In genomic region chr5:139817292-139817691, GRCm38 (mm10) we compare ENCODE assay signal across 12 mouse cellular contexts. TPM values are rescaled to one million over a fixed set of nuclear protein-coding genes. Genes with fewer than 3 reads are reported as not detected.
DNase-seq lines count a peak whose midpoint lies in the region; ATAC-seq and TF ChIP-seq lines count a peak whose summit lies in the region.
"Had no signal": no experiment of that assay in that cellular context is flagged by ENCODE, and none has a peak within 500 bp of the region (broad histone marks: within the 10 kb centered on the region; RNA-seq: fewer than 3 reads in every experiment).

No protein-coding gene starts in this region.

- H3K4me1 ChIP-seq in midbrain, postnatal 0 days (ENCODE audit: insufficient read depth, low read length): no peaks in the 10 kb centered on the region
- no peaks in the 10 kb centered on the region for H3K4me1 ChIP-seq in midbrain, embryonic 14.5 days (ENCODE audit: control insufficient read depth, insufficient read depth, low read length)
- H3K4me1 ChIP-seq in midbrain, embryonic 16.5 days (ENCODE audit: control insufficient read depth, insufficient read depth, low read length): no peaks in the 10 kb centered on the region
- H3K4me1 ChIP-seq: forebrain, embryonic 13.5 days had no signal

- no peak overlapping the region for H3K4me2 ChIP-seq in midbrain, postnatal 0 days (ENCODE audit: low read depth, low read length, poor library complexity, severe bottlenecking)
- no peak overlapping the region for H3K4me2 ChIP-seq in midbrain, embryonic 14.5 days (ENCODE audit: low read length)
- no peak overlapping the region for H3K4me2 ChIP-seq in midbrain, embryonic 16.5 days (ENCODE audit: low read length)
- H3K4me2 ChIP-seq: forebrain, embryonic 13.5 days had no signal

- H3K4me3 ChIP-seq in midbrain, postnatal 0 days (ENCODE audit: low read depth, low read length): no peak overlapping the region
- no peak overlapping the region for H3K4me3 ChIP-seq in midbrain, embryonic 14.5 days (replicated peaks; ENCODE audit: low read depth, low read length)
- no peak overlapping the region for H3K4me3 ChIP-seq in midbrain, embryonic 16.5 days (ENCODE audit: low read depth, low read length)
- H3K4me3 ChIP-seq: forebrain, embryonic 13.5 days had no signal

- H3K27me3 ChIP-seq in midbrain, postnatal 0 days (ENCODE audit: insufficient read depth, low read length): peaks cover 6% of the 10 kb centered on the region; the same call in 1 of the 2 replicates
- H3K27me3 ChIP-seq in midbrain, embryonic 14.5 days (ENCODE audit: control insufficient read depth, insufficient read depth, low read length): peaks cover 6% of the 10 kb centered on the region; the same call in 1 of the 2 replicates
- H3K27me3 ChIP-seq in splenic B cell, adult 2 months (ENCODE audit: control insufficient read depth, insufficient read depth, low read length, poor library complexity, severe bottlenecking): no peaks in the 10 kb centered on the region
- H3K27me3 ChIP-seq in midbrain, embryonic 16.5 days (ENCODE audit: control insufficient read depth, insufficient read depth, low read depth, low read length): peaks cover 14% of the 10 kb centered on the region
- H3K27me3 ChIP-seq: megakaryocyte, embryonic 14.5 days had no signal

- no peak overlapping the region for H3K9ac ChIP-seq in midbrain, postnatal 0 days (replicated peaks; ENCODE audit: low read length, poor library complexity, severe bottlenecking)
- H3K9ac ChIP-seq in midbrain, embryonic 14.5 days (replicated peaks; ENCODE audit: low read length): no peak overlapping the region
- no peak overlapping the region for H3K9ac ChIP-seq in midbrain, embryonic 16.5 days (ENCODE audit: low read depth, low read length)
- H3K9ac ChIP-seq: forebrain, embryonic 13.5 days had no signal

- peak; percentile 72 for TF ChIP-seq CTCF in midbrain, postnatal 0 days (IDR thresholded peaks at IDR 0.05)

- no peak for ATAC-seq in midbrain, postnatal 0 days (ENCODE audit: low FRiP score)
- no peak for ATAC-seq in midbrain, embryonic 14.5 days (ENCODE audit: low FRiP score, low TSS enrichment)
- peak; percentile 44 for ATAC-seq in erythroblast, adult 5-6 weeks (replicated peaks; ENCODE audit: low FRiP score, poor library complexity, severe bottlenecking)
- ATAC-seq in midbrain, embryonic 16.5 days: no peak
- ATAC-seq: forebrain, embryonic 13.5 days had no signal

- peak; percentile 57 for DNase-seq in embryo, embryonic 10.5 days (ENCODE audit: low spot score)
- no peak for DNase-seq in embryo, embryonic 9.5 days (ENCODE audit: extremely low spot score)
- no peak for DNase-seq in midbrain, postnatal 0 days (ENCODE audit: low spot score)
- DNase-seq in midbrain, embryonic 14.5 days: no peak
- DNase-seq in splenic B cell, adult 2 months (ENCODE audit: low read depth, low spot score): peak; percentile 63
- DNase-seq in cerebellum, postnatal 25 days: no peak
- DNase-seq: heart, postnatal 36 days had no signal

- 11% methylated on average over 1 of the region's 1 CpGs for WGBS in midbrain, postnatal 0 days
- 7% methylated on average over 1 of the region's 1 CpGs for WGBS in midbrain, embryonic 14.5 days
- WGBS in midbrain, embryonic 16.5 days: 13% methylated on average over 1 of the region's 1 CpGs

- H3K36me3 ChIP-seq in midbrain, postnatal 0 days (ENCODE audit: insufficient read depth, low read length): peaks cover 11% of the 10 kb centered on the region
- peaks cover 13% of the 10 kb centered on the region for H3K36me3 ChIP-seq in midbrain, embryonic 14.5 days (ENCODE audit: control insufficient read depth, insufficient read depth, low read length)
- H3K36me3 ChIP-seq in splenic B cell, adult 2 months (ENCODE audit: control insufficient read depth, insufficient read depth, low read length, poor library complexity, severe bottlenecking): peaks cover 2% of the 10 kb centered on the region; the same call in 1 of the 2 replicates
- 0 out of 2 replicates have a peak, but pooled peaks cover 3% of the 10 kb centered on the region for H3K36me3 ChIP-seq in midbrain, embryonic 16.5 days (ENCODE audit: control insufficient read depth, insufficient read depth, low read length)

- no peak overlapping the region for H3K27ac ChIP-seq in midbrain, postnatal 0 days (ENCODE audit: low read depth, low read length)
- no peak overlapping the region for H3K27ac ChIP-seq in midbrain, embryonic 14.5 days (replicated peaks; ENCODE audit: low read depth, low read length)
- no peak overlapping the region for H3K27ac ChIP-seq in midbrain, embryonic 16.5 days (ENCODE audit: low read length)
- H3K27ac ChIP-seq: forebrain, embryonic 13.5 days had no signal

- no peaks in the 10 kb centered on the region for H3K9me3 ChIP-seq in midbrain, postnatal 0 days (ENCODE audit: low read length)
- H3K9me3 ChIP-seq in midbrain, embryonic 14.5 days (ENCODE audit: control insufficient read depth, low read length): no peaks in the 10 kb centered on the region
- H3K9me3 ChIP-seq in midbrain, embryonic 16.5 days (replicated peaks; ENCODE audit: control insufficient read depth, low read length, poor library complexity, severe bottlenecking): no peaks in the 10 kb centered on the region
- H3K9me3 ChIP-seq: forebrain, embryonic 13.5 days; megakaryocyte, embryonic 14.5 days had no signal

RNA-seq across cellular contexts. Expression of gene Tmem184a, which starts 2.4 kb away (rescaled TPM):
- 0.05 TPM in 1 of 2 replicates, not detected in the other for total RNA-seq in midbrain, postnatal 0 days (2014; rRNA removed)
- 0.16 and 0.29 TPM in 2 replicates for polyA plus RNA-seq in midbrain, postnatal 0 days (2015; fragmentation: Nextera tagmentation; extraction: Ambion mirVana)
- 0.08 and 0.18 TPM in 2 replicates for polyA plus RNA-seq in midbrain, embryonic 14.5 days (2014; fragmentation: Nextera tagmentation; extraction: Ambion mirVana)
- total RNA-seq in erythroblast, adult 5-6 weeks (2015; ENCODE audit: low replicate concordance): not detected in 2 replicates
- total RNA-seq in erythroblast, adult 5-6 weeks (2017; ENCODE audit: low replicate concordance): 0.14 TPM in 1 of 2 replicates, not detected in the other
- 0.09 and 0.26 TPM in 2 replicates for polyA plus RNA-seq in midbrain, embryonic 16.5 days (2015; fragmentation: Nextera tagmentation; extraction: Ambion mirVana)
- total RNA-seq: heart, postnatal 36 days had no signal

RNA-seq across cellular contexts. Expression of gene Gm26938, which starts 8.9 kb away (rescaled TPM):
- 1.3 TPM in 1 of 2 replicates, not detected in the other for total RNA-seq in midbrain, postnatal 0 days (2014; rRNA removed)
- not detected in 2 replicates for polyA plus RNA-seq in midbrain, postnatal 0 days (2015; fragmentation: Nextera tagmentation; extraction: Ambion mirVana)
- polyA plus RNA-seq in midbrain, embryonic 14.5 days (2014; fragmentation: Nextera tagmentation; extraction: Ambion mirVana): 0.43 and 0.62 TPM in 2 replicates
- total RNA-seq in erythroblast, adult 5-6 weeks (2015; ENCODE audit: low replicate concordance): not detected in 2 replicates
- not detected in 2 replicates for total RNA-seq in erythroblast, adult 5-6 weeks (2017; ENCODE audit: low replicate concordance)
- polyA plus RNA-seq in midbrain, embryonic 16.5 days (2015; fragmentation: Nextera tagmentation; extraction: Ambion mirVana): not detected in 2 replicates
- total RNA-seq: heart, postnatal 36 days; layer of hippocampus, adult 8-10 months had no signal
- polyA plus RNA-seq: forebrain, embryonic 13.5 days had no signal

RNA-seq across cellular contexts. Expression of gene Psmg3, which starts 9.4 kb away (rescaled TPM):
- total RNA-seq in midbrain, postnatal 0 days (2014; rRNA removed): 20.4 and 28.7 TPM in 2 replicates
- polyA plus RNA-seq in midbrain, postnatal 0 days (2015; fragmentation: Nextera tagmentation; extraction: Ambion mirVana): 61.0 and 65.9 TPM in 2 replicates
- polyA plus RNA-seq in midbrain, embryonic 14.5 days (2014; fragmentation: Nextera tagmentation; extraction: Ambion mirVana): 72.6 and 78.0 TPM in 2 replicates
- total RNA-seq in erythroblast, adult 5-6 weeks (2015; ENCODE audit: low replicate concordance): 4.0 and 6.0 TPM in 2 replicates
- 4.3 and 6.1 TPM in 2 replicates for total RNA-seq in erythroblast, adult 5-6 weeks (2017; ENCODE audit: low replicate concordance)
- polyA plus RNA-seq in midbrain, embryonic 16.5 days (2015; fragmentation: Nextera tagmentation; extraction: Ambion mirVana): 71.8 and 72.5 TPM in 2 replicates

RNA-seq across cellular contexts. Expression of gene Mafk, which starts 26.0 kb away (rescaled TPM):
- total RNA-seq in midbrain, postnatal 0 days (2014; rRNA removed): 15.2 and 17.8 TPM in 2 replicates
- 8.7 and 9.3 TPM in 2 replicates for polyA plus RNA-seq in midbrain, postnatal 0 days (2015; fragmentation: Nextera tagmentation; extraction: Ambion mirVana)
- 9.2 and 10.3 TPM in 2 replicates for polyA plus RNA-seq in midbrain, embryonic 14.5 days (2014; fragmentation: Nextera tagmentation; extraction: Ambion mirVana)
- total RNA-seq in erythroblast, adult 5-6 weeks (2015; ENCODE audit: low replicate concordance): 72.4 and 83.0 TPM in 2 replicates
- 147 and 218 TPM in 2 replicates for total RNA-seq in erythroblast, adult 5-6 weeks (2017; ENCODE audit: low replicate concordance)
- polyA plus RNA-seq in midbrain, embryonic 16.5 days (2015; fragmentation: Nextera tagmentation; extraction: Ambion mirVana): 17.6 and 18.8 TPM in 2 replicates

RNA-seq across cellular contexts. Expression of gene Ints1, which starts 41.8 kb away (rescaled TPM):
- 129 and 130 TPM in 2 replicates for total RNA-seq in midbrain, postnatal 0 days (2014; rRNA removed)
- polyA plus RNA-seq in midbrain, postnatal 0 days (2015; fragmentation: Nextera tagmentation; extraction: Ambion mirVana): 27.1 and 29.1 TPM in 2 replicates
- 39.0 and 44.7 TPM in 2 replicates for polyA plus RNA-seq in midbrain, embryonic 14.5 days (2014; fragmentation: Nextera tagmentation; extraction: Ambion mirVana)
- 21.3 and 30.7 TPM in 2 replicates for total RNA-seq in erythroblast, adult 5-6 weeks (2015; ENCODE audit: low replicate concordance)
- 10.9 and 28.0 TPM in 2 replicates for total RNA-seq in erythroblast, adult 5-6 weeks (2017; ENCODE audit: low replicate concordance)
- polyA plus RNA-seq in midbrain, embryonic 16.5 days (2015; fragmentation: Nextera tagmentation; extraction: Ambion mirVana): 33.2 TPM in 2 replicates

Comparison
In these comparisons a context has a peak if more than half of its experiments do, and no peak if none do; other contexts are left out.
1. DNase-seq: peak in embryo, embryonic 10.5 days (single experiment) and splenic B cell, adult 2 months (single experiment); none in embryo, embryonic 9.5 days (single experiment), midbrain, postnatal 0 days (single experiment), midbrain, embryonic 14.5 days (single experiment) and cerebellum, postnatal 25 days (0 of 2).